Mouse (Mus musculus): Measurements from ENCODE around the gene Copz1. TPM values are rescaled to one million over a fixed set of nuclear protein-coding genes. Genes with fewer than 3 reads are reported as not detected.

Gene Copz1
- polyA plus RNA-seq, 1 experiment from 2014 or later = 288 TPM

GRCm38 (mm10) chr15:103285778-103286417 lies 13.4 kb downstream of the Copz1 start:
- no peaks in the 10 kb centered on the region for H3K27me3 ChIP-seq (ENCODE audit: low read depth, poor library complexity, severe bottlenecking)
- no peaks in the 10 kb centered on the region for H3K9me3 ChIP-seq (replicated peaks)
- peaks cover 12% of the 10 kb centered on the region for H3K4me1 ChIP-seq
- H3K36me3 ChIP-seq = peaks cover 51% of the 10 kb centered on the region
- 88% methylated on average over 1 of the region's 1 CpGs for WGBS
- H3K4me3 ChIP-seq = no peak overlapping the region
- peak overlapping the region; percentile 1; the same call in 1 of the 2 replicates for H3K27ac ChIP-seq (replicated peaks)
- DNase-seq (ENCODE audit: low spot score) = no peak

DNA sequence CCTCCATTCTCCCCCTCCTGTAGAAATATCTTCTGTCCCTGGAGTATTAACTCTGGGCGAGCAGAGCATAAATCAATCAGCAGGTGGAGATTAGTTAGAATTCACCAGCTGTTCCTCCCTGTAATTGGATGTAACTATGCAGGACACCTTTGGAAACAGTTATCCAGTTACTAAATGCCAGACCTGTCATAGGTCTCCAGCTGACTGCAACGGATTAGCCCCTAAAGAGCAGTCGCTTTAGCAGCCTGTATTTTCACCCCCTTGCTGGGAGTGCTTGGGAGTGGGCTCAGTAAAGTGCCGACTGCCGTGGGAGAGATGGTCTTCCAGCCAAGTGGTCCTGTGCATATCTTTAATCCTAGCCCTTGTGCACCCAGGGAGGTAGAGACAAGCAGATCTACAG lies 17.1 kb downstream of the Copz1 start:
- no peak for DNase-seq (ENCODE audit: low spot score)
- Histone ChIP-seq H3K4me3 (no peak overlapping the region), H3K27ac (replicated peaks) (0 out of 2 replicates have a peak overlapping the region, but pooled peaks have one; percentile 1), H3K9me3 (replicated peaks) (no peaks in the 10 kb centered on the region; the same call in 1 of the 2 replicates), H3K36me3 (peaks cover 81% of the 10 kb centered on the region), H3K27me3 (ENCODE audit: low read depth, poor library complexity, severe bottlenecking) (no peaks in the 10 kb centered on the region), H3K4me1 (peaks cover 14% of the 10 kb centered on the region)
- 56% methylated on average over 5 of the region's 5 CpGs for WGBS

DNA sequence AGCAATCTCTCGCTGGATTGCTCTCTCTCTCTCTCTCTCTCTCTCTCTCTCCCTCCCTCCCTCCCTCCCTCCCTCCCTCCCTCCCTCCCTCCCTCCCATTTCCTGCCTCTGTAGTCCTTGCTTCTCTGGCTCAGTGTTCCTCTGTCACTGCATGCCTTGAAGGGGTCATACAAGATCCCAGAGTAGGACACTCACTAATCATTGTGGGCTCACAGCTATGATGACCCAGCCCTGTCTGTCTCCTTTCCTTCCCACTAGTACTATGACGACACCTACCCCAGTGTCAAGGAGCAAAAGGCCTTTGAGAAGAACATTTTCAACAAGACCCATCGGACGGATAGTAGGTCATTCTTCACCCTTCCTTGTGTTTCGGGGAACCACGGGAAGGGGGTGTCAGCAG lies 17.9 kb downstream of the Copz1 start:
- Histone ChIP-seq H3K36me3 (peaks cover 84% of the 10 kb centered on the region), H3K27ac (replicated peaks) (0 out of 2 replicates have a peak overlapping the region, but pooled peaks have one; percentile 1), H3K27me3 (ENCODE audit: low read depth, poor library complexity, severe bottlenecking) (no peaks in the 10 kb centered on the region), H3K4me1 (peaks cover 20% of the 10 kb centered on the region), H3K4me3 (no peak overlapping the region), H3K9me3 (replicated peaks) (no peaks in the 10 kb centered on the region; the same call in 1 of the 2 replicates)
- no peak for DNase-seq (ENCODE audit: low spot score)
- 82% methylated on average over 6 of the region's 6 CpGs for WGBS

- peaks cover 24% of the 10 kb centered on the region for H3K4me1 ChIP-seq
- WGBS = 94% methylated on average over 9 of the region's 9 CpGs
Measured at GRCm38 (mm10) chr15:103290843-103291242, 18.3 kb downstream of the Copz1 start.

GRCm38 (mm10) chr15:103292673-103293345 lies 20.3 kb downstream of the Copz1 start:
- Histone ChIP-seq H3K27ac (replicated peaks) (no peak overlapping the region), H3K9me3 (replicated peaks) (no peaks in the 10 kb centered on the region; the same call in 1 of the 2 replicates), H3K36me3 (peaks cover 82% of the 10 kb centered on the region), H3K27me3 (ENCODE audit: low read depth, poor library complexity, severe bottlenecking) (no peaks in the 10 kb centered on the region), H3K4me1 (peaks cover 44% of the 10 kb centered on the region), H3K4me3 (no peak overlapping the region)
- no peak for DNase-seq (ENCODE audit: low spot score)
- WGBS = 94% methylated on average over 4 of the region's 4 CpGs

More at GRCm38 (mm10) chr15:103290843-103291242, 18.3 kb downstream of the Copz1 start:
- no peaks in the 10 kb centered on the region for H3K27me3 ChIP-seq (ENCODE audit: low read depth, poor library complexity, severe bottlenecking)
- peaks cover 82% of the 10 kb centered on the region for H3K36me3 ChIP-seq
- no peaks in the 10 kb centered on the region; the same call in 1 of the 2 replicates for H3K9me3 ChIP-seq (replicated peaks)
- H3K4me3 ChIP-seq = no peak overlapping the region
- H3K27ac ChIP-seq (replicated peaks) = no peak overlapping the region
- no peak for DNase-seq (ENCODE audit: low spot score)

- DNase-seq (ENCODE audit: low spot score) = no peak
- Histone ChIP-seq H3K4me3 (no peak overlapping the region), H3K36me3 (peaks cover 84% of the 10 kb centered on the region), H3K27me3 (ENCODE audit: low read depth, poor library complexity, severe bottlenecking) (no peaks in the 10 kb centered on the region), H3K27ac (replicated peaks) (no peak overlapping the region), H3K9me3 (replicated peaks) (no peaks in the 10 kb centered on the region; the same call in 1 of the 2 replicates), H3K4me1 (peaks cover 49% of the 10 kb centered on the region)
- WGBS = 94% methylated on average over 2 of the region's 2 CpGs
Measured at GRCm38 (mm10) chr15:103293375-103293774, 20.9 kb downstream of the Copz1 start.

DNA sequence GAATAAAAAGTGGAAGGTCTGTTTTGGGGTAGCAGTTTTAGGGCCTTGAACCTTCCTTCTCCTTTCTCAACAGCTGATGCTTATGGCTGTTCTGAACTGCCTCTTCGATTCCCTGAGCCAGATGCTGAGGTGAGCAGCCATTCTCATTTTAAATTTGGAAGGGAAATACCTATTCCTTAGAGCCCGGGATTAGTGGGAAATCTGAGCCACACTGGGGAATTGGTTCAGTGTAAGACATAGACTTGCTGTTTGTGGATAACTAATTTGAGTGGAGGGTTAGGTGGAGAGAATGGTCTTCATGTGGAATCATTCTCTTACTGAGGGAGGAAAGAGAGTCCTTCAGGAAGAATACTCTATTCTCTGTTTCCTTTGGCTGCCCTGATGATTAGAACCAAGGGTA lies 22.1 kb downstream of the Copz1 start:
- Histone ChIP-seq H3K27ac (replicated peaks) (no peak overlapping the region), H3K4me1 (peaks cover 54% of the 10 kb centered on the region), H3K36me3 (peaks cover 81% of the 10 kb centered on the region), H3K4me3 (no peak overlapping the region), H3K27me3 (ENCODE audit: low read depth, poor library complexity, severe bottlenecking) (no peaks in the 10 kb centered on the region), H3K9me3 (replicated peaks) (no peaks in the 10 kb centered on the region; the same call in 1 of the 2 replicates)
- DNase-seq (ENCODE audit: low spot score) = no peak
- 71% methylated on average over 2 of the region's 2 CpGs for WGBS

DNA sequence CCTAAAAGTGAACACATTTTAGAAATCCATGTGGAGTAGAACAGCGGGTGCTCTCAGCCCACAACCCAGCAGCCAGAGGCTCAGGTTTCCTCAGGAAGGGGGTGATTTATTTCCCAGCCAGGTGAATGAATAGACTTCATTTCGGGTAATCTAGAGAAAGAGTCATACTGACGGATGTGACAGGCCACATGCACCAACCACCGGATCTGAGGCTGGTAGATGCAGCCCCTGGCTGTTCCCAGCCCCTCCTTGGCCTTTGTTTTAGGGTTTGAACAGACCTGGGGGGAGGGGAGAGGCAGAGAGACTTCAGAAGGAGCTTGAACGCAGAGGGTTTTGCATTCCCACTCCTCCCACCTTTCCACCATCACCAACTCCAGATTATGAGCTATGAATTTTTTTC lies 23.3 kb downstream of the Copz1 start:
- H3K27me3 ChIP-seq (ENCODE audit: low read depth, poor library complexity, severe bottlenecking) = no peaks in the 10 kb centered on the region
- H3K36me3 ChIP-seq = peaks cover 69% of the 10 kb centered on the region
- H3K27ac ChIP-seq (replicated peaks) = peak overlapping the region; percentile 98
- 8% methylated on average over 5 of the region's 5 CpGs for WGBS
- DNase-seq (ENCODE audit: low spot score) = no peak
- no peak overlapping the region for H3K4me3 ChIP-seq
- H3K4me1 ChIP-seq = peaks cover 62% of the 10 kb centered on the region
- no peaks in the 10 kb centered on the region; the same call in 1 of the 2 replicates for H3K9me3 ChIP-seq (replicated peaks)

DNA sequence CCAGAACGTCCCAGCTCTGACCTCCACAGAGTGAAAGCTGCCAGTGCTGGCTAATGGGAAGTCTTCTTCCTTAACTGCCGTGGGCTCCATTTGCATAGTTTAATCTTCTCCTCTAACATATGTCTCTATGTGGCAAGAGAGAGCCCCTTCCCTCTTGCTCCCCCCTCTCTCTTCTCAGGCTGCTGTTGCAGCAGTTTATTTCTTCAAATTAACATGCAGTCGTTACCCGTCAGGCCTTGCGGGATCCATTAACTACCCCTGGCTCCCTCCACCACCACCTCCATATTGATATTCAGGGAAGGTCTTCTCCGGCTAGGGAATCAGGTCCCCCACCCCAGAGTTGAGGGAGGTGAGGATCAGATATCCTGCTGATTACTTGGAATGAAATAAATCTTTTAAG lies 24.8 kb downstream of the Copz1 start:
- Histone ChIP-seq H3K27me3 (ENCODE audit: low read depth, poor library complexity, severe bottlenecking) (no peaks in the 10 kb centered on the region), H3K4me3 (no peak overlapping the region), H3K27ac (replicated peaks) (peak overlapping the region; percentile 98), H3K4me1 (peaks cover 77% of the 10 kb centered on the region), H3K9me3 (replicated peaks) (no peaks in the 10 kb centered on the region; the same call in 1 of the 2 replicates), H3K36me3 (peaks cover 54% of the 10 kb centered on the region)
- no peak for DNase-seq (ENCODE audit: low spot score)
- 78% methylated on average over 6 of the region's 6 CpGs for WGBS

DNA sequence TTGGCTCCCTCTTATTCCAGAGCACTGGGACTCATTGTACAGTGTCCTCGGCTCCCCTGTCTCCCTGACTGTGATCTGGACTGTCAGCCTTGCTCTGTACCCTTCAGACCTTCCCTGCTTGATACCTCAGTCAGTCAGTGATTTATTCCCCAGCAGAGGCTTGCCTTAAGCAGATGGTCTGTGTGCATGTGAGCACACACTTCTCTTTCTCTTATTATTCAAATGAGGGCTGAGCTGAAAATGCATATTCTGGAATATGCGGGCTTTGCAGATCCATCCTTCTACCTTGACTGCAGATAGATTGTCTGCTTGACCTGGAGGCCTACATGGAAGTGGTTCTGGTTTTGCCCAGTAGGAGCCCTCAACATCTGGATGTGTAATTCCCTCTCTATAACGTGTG lies 25.5 kb downstream of the Copz1 start:
- Histone ChIP-seq H3K9me3 (replicated peaks) (no peaks in the 10 kb centered on the region; the same call in 1 of the 2 replicates), H3K27ac (replicated peaks) (peak overlapping the region; percentile 98), H3K27me3 (ENCODE audit: low read depth, poor library complexity, severe bottlenecking) (no peaks in the 10 kb centered on the region), H3K4me3 (no peak overlapping the region), H3K36me3 (peaks cover 47% of the 10 kb centered on the region), H3K4me1 (peaks cover 84% of the 10 kb centered on the region)
- DNase-seq (ENCODE audit: low spot score) = no peak
- 82% methylated on average over 3 of the region's 3 CpGs for WGBS

DNA sequence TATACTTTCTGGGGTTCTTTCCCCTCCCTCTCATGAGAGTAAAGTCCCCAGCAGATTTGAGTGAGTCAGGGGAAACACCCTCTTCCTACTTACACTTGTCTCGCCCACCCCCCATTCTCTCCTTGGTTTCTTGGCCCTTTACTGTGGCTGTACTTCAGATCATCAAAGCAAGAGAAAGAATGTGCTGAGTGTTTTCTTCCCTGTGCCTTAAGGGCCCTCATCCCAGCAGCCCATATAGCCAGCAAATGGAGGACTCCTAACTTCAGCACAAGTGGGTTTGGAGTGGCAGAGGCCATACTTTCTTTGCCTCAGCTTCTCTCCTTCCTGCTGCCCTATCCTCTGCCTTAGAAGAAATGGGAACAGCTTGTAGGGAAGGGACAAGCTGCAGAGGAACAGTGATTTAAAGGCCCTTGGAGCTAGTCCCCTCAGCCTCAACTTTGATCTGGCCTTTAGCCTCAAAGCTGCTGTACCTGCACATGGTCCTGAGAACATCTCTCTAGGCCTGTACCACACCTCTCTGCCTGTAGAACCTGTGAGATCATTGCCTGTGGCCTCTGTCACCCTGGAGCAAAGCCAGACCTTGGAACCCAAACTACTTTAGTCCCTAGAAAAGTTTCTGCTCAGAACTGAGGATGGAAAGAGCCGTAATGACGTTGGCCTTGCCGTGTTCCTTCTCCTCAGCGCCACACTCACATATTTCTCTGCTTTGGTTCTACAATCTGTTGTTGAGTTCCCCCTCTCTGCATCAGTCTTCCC lies 26.5 kb downstream of the Copz1 start:
- no peaks in the 10 kb centered on the region for H3K27me3 ChIP-seq (ENCODE audit: low read depth, poor library complexity, severe bottlenecking)
- peaks cover 37% of the 10 kb centered on the region for H3K36me3 ChIP-seq
- H3K4me1 ChIP-seq = peaks cover 94% of the 10 kb centered on the region
- peak overlapping the region; percentile 55 for H3K4me3 ChIP-seq
- no peaks in the 10 kb centered on the region for H3K9me3 ChIP-seq (replicated peaks)
- DNase-seq (ENCODE audit: low spot score) = no peak
- H3K27ac ChIP-seq (replicated peaks) = peak overlapping the region; percentile 98
- WGBS = 82% methylated on average over 5 of the region's 5 CpGs

DNA sequence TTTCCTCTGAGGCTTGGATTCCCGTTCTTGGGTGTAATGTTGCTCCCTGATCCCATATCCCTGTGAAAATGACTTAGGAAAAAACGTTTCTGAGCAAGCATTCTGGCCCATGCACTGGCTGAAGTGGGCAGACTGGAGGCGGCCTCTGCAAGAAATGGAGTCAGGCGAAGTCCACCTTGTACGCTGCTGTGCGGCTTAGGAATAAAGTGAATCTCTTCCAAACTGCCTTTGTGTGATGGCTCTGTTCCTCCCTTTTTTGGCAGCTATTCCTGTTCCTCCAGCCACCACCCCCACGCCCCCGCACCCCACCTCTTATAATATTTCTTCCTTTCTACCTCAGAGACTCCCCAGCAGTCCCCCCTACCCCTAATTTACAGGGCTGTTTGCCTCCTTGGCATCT lies 27.1 kb downstream of the Copz1 start:
- H3K36me3 ChIP-seq = peaks cover 35% of the 10 kb centered on the region
- no peaks in the 10 kb centered on the region for H3K27me3 ChIP-seq (ENCODE audit: low read depth, poor library complexity, severe bottlenecking)
- H3K9me3 ChIP-seq (replicated peaks) = no peaks in the 10 kb centered on the region
- peak overlapping the region; percentile 98 for H3K27ac ChIP-seq (replicated peaks)
- no peak for DNase-seq (ENCODE audit: low spot score)
- H3K4me1 ChIP-seq = peaks cover 98% of the 10 kb centered on the region
- H3K4me3 ChIP-seq = peak overlapping the region; percentile 55
- WGBS = 28% methylated on average over 8 of the region's 8 CpGs
